Mouse (Mus musculus) limb, embryonic 14.5 days (tissue): ENCODE results near the gene Zbtb18. TPM values are rescaled to one million over a fixed set of nuclear protein-coding genes. Genes with fewer than 3 reads are reported as not detected.

ENCODE experiments used
- ATAC-seq: fragments of 200-750 bp; cut with Nextera tagmentation; 2 replicates; pipeline ENCODE4 v1.8.0; 2017; ENCODE audit warnings: low read depth, moderate number of reproducible peaks, moderate TSS enrichment; ENCODE audit not compliant: low FRiP score
- DNase-seq: peaks from one replicate; pipeline ENCODE4 v3.0.0-alpha.2; 2015; ENCODE audit warnings: low spot score
- H3K27ac ChIP-seq: fragments of 300-500 bp; sonication (generic); replicated peaks from 2 replicates; pipeline ENCODE4 v1.5.1; 2014; ENCODE audit warnings: low read depth, mild to moderate bottlenecking, low read length, moderate library complexity, mixed read lengths
- H3K27me3 ChIP-seq: fragments of 300-500 bp; sonication (generic); 2 replicates; pipeline ENCODE4 v1.6.1; 2014; ENCODE audit warnings: low read length, mixed read lengths; ENCODE audit not compliant: control insufficient read depth, insufficient read depth
- H3K36me3 ChIP-seq: fragments of 300-500 bp; sonication (generic); 2 replicates; pipeline ENCODE4 v1.6.1; 2014; ENCODE audit warnings: mild to moderate bottlenecking, low read length, moderate library complexity, mixed read lengths; ENCODE audit not compliant: control insufficient read depth, insufficient read depth
- H3K4me1 ChIP-seq: fragments of 300-500 bp; sonication (generic); 2 replicates; pipeline ENCODE4 v1.6.1; 2014; ENCODE audit warnings: antibody characterized with exemption, low read length, mixed read lengths; ENCODE audit not compliant: control insufficient read depth, insufficient read depth
- H3K4me2 ChIP-seq: fragments of 300-500 bp; sonication (generic); replicated peaks from 2 replicates; pipeline ENCODE4 v1.6.1; 2014; ENCODE audit warnings: low read depth, mild to moderate bottlenecking, low read length, moderate library complexity; ENCODE audit not compliant: severe bottlenecking
- H3K4me3 ChIP-seq: fragments of 300-500 bp; sonication (generic); replicated peaks from 2 replicates; pipeline ENCODE4 v1.5.1; 2014; ENCODE audit warnings: low read length
- H3K9ac ChIP-seq: fragments of 300-500 bp; sonication (generic); 2 replicates; pipeline ENCODE4 v1.6.1; 2014; ENCODE audit warnings: mild to moderate bottlenecking, low read depth, low read length, moderate library complexity; ENCODE audit not compliant: severe bottlenecking
- H3K9me3 ChIP-seq: fragments of 300-500 bp; sonication (generic); 2 replicates; pipeline ENCODE4 v1.6.1; 2016; ENCODE audit warnings: low read length; ENCODE audit not compliant: control insufficient read depth
- POLR2A ChIP-seq: fragments of 200-500 bp; IDR thresholded peaks from 2 replicates; pipeline ENCODE4 v1.8.0; 2012; ENCODE audit warnings: inconsistent platforms, mild to moderate bottlenecking, moderate library complexity, borderline replicate concordance; ENCODE audit not compliant: insufficient read depth, insufficient read length; ENCODE audit errors: extremely low read depth
- WGBS: fragments of 180-500 bp; shearing (Covaris S2); extraction: QIAGEN DNeasy Blood & Tissue Kit; methylation state at CpG from one replicate; pipeline ENCODE4 v1.1.7; 2014; 5-methylcytosine and 5-hydroxymethylcytosine counted together
- polyA plus RNA-seq, 2 experiments: library from polyadenylated mRNA; depleted of rRNA in 1 of 2; stranded (reverse) in 1 of 2; unstranded in 1 of 2; fragments of >200 nt; fragmentation: Nextera tagmentation in 1 of 2; extraction: Ambion mirVana in 1 of 2; gene quantifications; 2 replicates each; pipeline versions ENCODE4 v1.2.1 to v1.2.3; 2012 to 2014

Gene Zbtb18
- polyA plus RNA-seq, 2 experiments = 3.1 to 20.2 TPM

- 92% methylated on average over 2 of the region's 2 CpGs for WGBS
- H3K4me2 ChIP-seq = no peak overlapping the region
- no peak overlapping the region for H3K4me3 ChIP-seq
- H3K27me3 ChIP-seq = no peaks in the 10 kb centered on the region
- DNase-seq = no peak
- H3K36me3 ChIP-seq = no peaks in the 10 kb centered on the region
- peaks cover 7% of the 10 kb centered on the region; the same call in 1 of the 2 replicates for H3K4me1 ChIP-seq
- TF ChIP-seq POLR2A = no peak
- H3K9ac ChIP-seq = no peak overlapping the region
- H3K27ac ChIP-seq = no peak overlapping the region
- H3K9me3 ChIP-seq = no peaks in the 10 kb centered on the region
- no peak for ATAC-seq
These were observed 41.5 kb downstream of the Zbtb18 start for GRCm38 (mm10) chr1:177483612-177484011.

DNA sequence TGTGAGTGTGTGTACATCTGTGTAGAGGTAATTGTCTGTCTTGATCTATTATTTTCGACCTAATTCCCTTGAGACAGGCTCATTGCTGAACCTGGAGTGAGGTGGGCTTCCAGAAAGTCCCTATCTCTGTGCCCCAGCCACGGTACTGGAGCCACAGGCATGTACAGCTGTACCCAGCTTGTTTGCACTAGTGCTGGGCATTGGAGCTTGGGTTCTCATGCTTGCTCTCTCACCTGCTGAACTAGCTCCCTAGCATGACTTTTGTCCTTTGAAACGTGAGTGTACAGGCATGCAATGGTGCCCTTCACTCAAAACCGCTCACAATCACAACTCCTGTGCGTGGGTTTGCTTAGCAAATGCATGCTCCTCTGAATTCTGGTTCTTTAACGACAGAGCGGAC, 42.1 kb downstream of the Zbtb18 start:
- Histone ChIP-seq H3K4me2 (no peak overlapping the region), H3K27me3 (no peaks in the 10 kb centered on the region), H3K36me3 (no peaks in the 10 kb centered on the region), H3K4me1 (peaks cover 7% of the 10 kb centered on the region; the same call in 1 of the 2 replicates), H3K9ac (no peak overlapping the region), H3K4me3 (no peak overlapping the region), H3K27ac (no peak overlapping the region), H3K9me3 (no peaks in the 10 kb centered on the region)
- ATAC-seq (no peak), DNase-seq (no peak)
- WGBS = 62% methylated on average over 7 of the region's 7 CpGs
- no peak for TF ChIP-seq POLR2A

GRCm38 (mm10) chr1:177484680-177485079, 42.5 kb downstream of the Zbtb18 start:
- Histone ChIP-seq H3K4me1 (peaks cover 3% of the 10 kb centered on the region; the same call in 1 of the 2 replicates), H3K27me3 (no peaks in the 10 kb centered on the region), H3K4me2 (no peak overlapping the region), H3K4me3 (no peak overlapping the region), H3K27ac (no peak overlapping the region), H3K9me3 (no peaks in the 10 kb centered on the region), H3K9ac (no peak overlapping the region), H3K36me3 (no peaks in the 10 kb centered on the region)
- no peak for TF ChIP-seq POLR2A
- no peak for DNase-seq
- 34% methylated on average over 7 of the region's 7 CpGs for WGBS
- no peak for ATAC-seq

DNA sequence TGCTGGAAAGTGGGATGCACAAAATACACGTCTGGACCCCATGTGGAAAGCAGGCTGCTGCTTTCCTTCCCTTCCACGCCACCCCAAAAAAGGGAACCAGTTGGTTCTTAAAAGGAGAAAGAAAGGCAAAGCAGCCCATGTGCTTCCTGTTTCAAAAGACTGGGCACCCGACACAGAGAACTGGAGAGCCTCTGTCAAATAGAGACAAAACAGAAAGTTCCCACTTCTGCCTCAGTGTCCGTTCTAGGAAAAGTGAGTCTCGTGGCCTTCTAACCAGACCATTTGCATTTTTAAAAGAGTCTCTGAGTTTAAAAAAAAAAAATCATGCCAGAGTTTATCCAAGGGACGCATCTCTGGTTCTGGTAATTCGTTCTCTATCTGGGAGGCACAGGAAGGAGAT, 47.7 kb downstream of the Zbtb18 start:
- Histone ChIP-seq H3K27me3 (no peaks in the 10 kb centered on the region), H3K4me2 (no peak overlapping the region), H3K9ac (no peak overlapping the region), H3K4me1 (no peaks in the 10 kb centered on the region), H3K27ac (no peak overlapping the region), H3K4me3 (no peak overlapping the region), H3K9me3 (no peaks in the 10 kb centered on the region), H3K36me3 (no peaks in the 10 kb centered on the region)
- no peak for DNase-seq
- WGBS = 74% methylated on average over 7 of the region's 7 CpGs
- no peak for TF ChIP-seq POLR2A
- no peak for ATAC-seq

DNA sequence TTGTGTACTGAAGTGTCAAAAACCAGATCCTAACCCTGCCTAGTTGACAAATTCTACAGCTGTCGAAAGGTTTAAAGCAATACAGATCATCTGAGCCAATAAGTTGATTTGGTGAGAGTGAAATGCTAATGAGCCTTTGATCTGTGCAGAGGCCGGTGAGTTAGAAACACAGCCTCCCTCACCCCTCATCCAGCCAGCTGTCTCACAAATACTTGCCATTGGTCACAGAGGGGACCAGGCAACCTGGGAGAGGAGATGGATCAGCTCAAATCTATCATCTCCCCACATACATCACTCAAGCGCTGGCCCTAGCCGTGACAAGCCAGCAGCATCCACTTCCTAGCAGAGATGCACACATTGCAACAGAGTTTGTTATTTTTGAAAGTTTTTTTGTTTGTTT, 48.7 kb downstream of the Zbtb18 start:
- ATAC-seq (no peak), DNase-seq (no peak)
- Histone ChIP-seq H3K9ac (no peak overlapping the region), H3K27ac (no peak overlapping the region), H3K4me2 (no peak overlapping the region), H3K27me3 (no peaks in the 10 kb centered on the region), H3K36me3 (no peaks in the 10 kb centered on the region), H3K9me3 (no peaks in the 10 kb centered on the region), H3K4me3 (no peak overlapping the region), H3K4me1 (no peaks in the 10 kb centered on the region)
- WGBS = 38% methylated on average over 4 of the region's 4 CpGs
- TF ChIP-seq POLR2A = no peak

- Histone ChIP-seq H3K36me3 (no peaks in the 10 kb centered on the region), H3K4me1 (no peaks in the 10 kb centered on the region), H3K27ac (no peak overlapping the region), H3K4me2 (no peak overlapping the region), H3K9ac (no peak overlapping the region), H3K27me3 (no peaks in the 10 kb centered on the region), H3K4me3 (no peak overlapping the region), H3K9me3 (no peaks in the 10 kb centered on the region)
- no peak for TF ChIP-seq POLR2A
- DNase-seq (no peak), ATAC-seq (no peak)
- 64% methylated on average over 8 of the region's 8 CpGs for WGBS
These were observed 49.1 kb downstream of the Zbtb18 start for GRCm38 (mm10) chr1:177491280-177491679.
